ENCODE assay signal across 8 mouse cellular contexts in genomic region chr11:60352559-60353411, GRCm38 (mm10). TPM values are rescaled to one million over a fixed set of nuclear protein-coding genes. Genes with fewer than 3 reads are reported as not detected.
DNase-seq lines count a peak whose midpoint lies in the region; ATAC-seq and TF ChIP-seq lines count a peak whose summit lies in the region.

TSS of gene Tom1l2 (minus strand) at chr11:60352905.
TSS of gene Drc3 (plus strand) at chr11:60353329.

- H3K27ac ChIP-seq in gastrocnemius, adult 2 months: peak within 1 kb of the TSS; percentile 99
- peak within 1 kb of the TSS; percentile 84 for H3K27ac ChIP-seq in hindbrain, postnatal 0 days
- H3K27ac ChIP-seq in left cerebral cortex, adult 2 months: peak within 1 kb of the TSS; percentile 98

- peaks cover 19% of the 10 kb centered on the region for H3K4me1 ChIP-seq in hindbrain, postnatal 0 days (ENCODE audit: insufficient read depth, low read length)

- peak within 1 kb of the TSS; percentile 70 for H3K9ac ChIP-seq in hindbrain, postnatal 0 days (replicated peaks; ENCODE audit: low read length)

- peak; percentile 100 for DNase-seq in ZHBTc4 (ENCODE audit: low read depth, low spot score)
- peak; percentile 100 for DNase-seq in gastrocnemius, adult 2 months
- peak; percentile 100 for DNase-seq in hindbrain, postnatal 0 days (ENCODE audit: low spot score)
- peak; percentile 97 to 100 for DNase-seq in left cerebral cortex, adult 2 months (ENCODE audit: extremely low spot score in 1 of 2, low spot score in 2 of 2)
- peak; percentile 99 for DNase-seq in right cerebral cortex, adult 2 months (ENCODE audit: low spot score in 2 of 2)
- DNase-seq in urinary bladder, postnatal 14 days (ENCODE audit: low spot score): peak; percentile 99

- under 1% methylated on average over 57 of the region's 57 CpGs for whole genome bisulfite sequencing in hindbrain, postnatal 0 days

- no peaks in the 10 kb centered on the region for H3K27me3 ChIP-seq in hindbrain, postnatal 0 days (ENCODE audit: insufficient read depth, low read length)

- intact Hi-C loops in gastrocnemius, adult 2 months (cut with DNase I): loop anchor here (5.0 kb wide), 2 partner anchors 60 to 140 kb away; no protein-coding TSS in a partner anchor
- intact Hi-C loops in left cerebral cortex, adult 2 months (cut with DNase I): loop anchor here (2.0 to 5.0 kb wide), 4 partner anchors 35 to 185 kb away; partner anchors contain the start of gene Alkbh5

- peak within 1 kb of the TSS; percentile 74 for H3K4me3 ChIP-seq in gastrocnemius, adult 2 months
- peak within 1 kb of the TSS; percentile 79 for H3K4me3 ChIP-seq in hindbrain, postnatal 0 days (ENCODE audit: low read length)
- peak within 1 kb of the TSS; percentile 83 for H3K4me3 ChIP-seq in left cerebral cortex, adult 2 months

- peak; percentile 94 for ATAC-seq in common myeloid progenitor, adult 5-6 weeks (replicated peaks; ENCODE audit: low read depth, poor library complexity, severe bottlenecking)
- peak; percentile 100 for ATAC-seq in hindbrain, postnatal 0 days
- ATAC-seq in megakaryocyte, adult 5-6 weeks (ENCODE audit: poor library complexity, severe bottlenecking): peak; percentile 94

- no peak for TF ChIP-seq CTCF in gastrocnemius, adult 2 months (IDR thresholded peaks at IDR 0.05)
- TF ChIP-seq CTCF in hindbrain, postnatal 0 days (IDR thresholded peaks at IDR 0.05; ENCODE audit: low read depth): no peak
- TF ChIP-seq CTCF in left cerebral cortex, adult 2 months (IDR thresholded peaks at IDR 0.05): no peak

- peak within 1 kb of the TSS; percentile 78 for H3K4me2 ChIP-seq in hindbrain, postnatal 0 days (ENCODE audit: low read depth, low read length)

- H3K9me3 ChIP-seq in hindbrain, postnatal 0 days (ENCODE audit: low read length): no peaks in the 10 kb centered on the region

- H3K36me3 ChIP-seq in hindbrain, postnatal 0 days (ENCODE audit: insufficient read depth, low read length): no peaks in the 10 kb centered on the region

RNA-seq across cellular contexts. Expression of gene Tom1l2, which starts in this region (rescaled TPM):
- total RNA-seq in common myeloid progenitor, adult 5-6 weeks (2017): 3.2 and 7.1 TPM in 2 replicates
- total RNA-seq in gastrocnemius, adult 2 months (2021): 10 to 100 TPM; 63.7 to 63.9 TPM
- total RNA-seq in hindbrain, postnatal 0 days (2014; rRNA removed): 109 and 124 TPM in 2 replicates
- 44.7 and 48.2 TPM in 2 replicates for polyA plus RNA-seq in hindbrain, postnatal 0 days (2015; fragmentation: Nextera tagmentation; extraction: Ambion mirVana)
- 100 to 1,000 TPM; 216 to 221 TPM for total RNA-seq in left cerebral cortex, adult 2 months (2021)
- 6.0 and 6.3 TPM in 2 replicates for total RNA-seq in megakaryocyte, adult 5-6 weeks (2015)
- total RNA-seq in megakaryocyte, adult 5-6 weeks (2017): 4.3 and 6.1 TPM in 2 replicates

RNA-seq across cellular contexts. Expression of gene Drc3, which starts in this region (rescaled TPM):
- total RNA-seq in common myeloid progenitor, adult 5-6 weeks (2017): 1.6 TPM in 1 of 2 replicates, not detected in the other
- 1 to 10 TPM in 1 of 2 experiments, under 1 TPM in 1; 0.87 to 1.0 TPM for total RNA-seq in gastrocnemius, adult 2 months (2021)
- total RNA-seq in hindbrain, postnatal 0 days (2014; rRNA removed): 8.4 and 12.4 TPM in 2 replicates
- polyA plus RNA-seq in hindbrain, postnatal 0 days (2015; fragmentation: Nextera tagmentation; extraction: Ambion mirVana): 6.8 and 7.9 TPM in 2 replicates
- total RNA-seq in left cerebral cortex, adult 2 months (2021): 10 to 100 TPM; 11.7 to 12.5 TPM
- 0.16 TPM in 1 of 2 replicates, not detected in the other for total RNA-seq in megakaryocyte, adult 5-6 weeks (2015)
- 0.11 and 0.98 TPM in 2 replicates for total RNA-seq in megakaryocyte, adult 5-6 weeks (2017)

Comparison
In these comparisons a context has a peak if more than half of its experiments do, and no peak if none do; other contexts are left out.
1. Peak in every context shown above with its lines: DNase-seq, ATAC-seq, H3K4me3 ChIP-seq and H3K27ac ChIP-seq.